Mouse (Mus musculus): ENCODE results near the gene Pgs1. TPM values are rescaled to one million over a fixed set of nuclear protein-coding genes. Genes with fewer than 3 reads are reported as not detected.
A peak's percentile ranks its signal among the peaks of the same experiment; 100 is the strongest.

Gene Pgs1
- polyA plus RNA-seq, 1 experiment from 2014 or later = 21.9 TPM

DNA sequence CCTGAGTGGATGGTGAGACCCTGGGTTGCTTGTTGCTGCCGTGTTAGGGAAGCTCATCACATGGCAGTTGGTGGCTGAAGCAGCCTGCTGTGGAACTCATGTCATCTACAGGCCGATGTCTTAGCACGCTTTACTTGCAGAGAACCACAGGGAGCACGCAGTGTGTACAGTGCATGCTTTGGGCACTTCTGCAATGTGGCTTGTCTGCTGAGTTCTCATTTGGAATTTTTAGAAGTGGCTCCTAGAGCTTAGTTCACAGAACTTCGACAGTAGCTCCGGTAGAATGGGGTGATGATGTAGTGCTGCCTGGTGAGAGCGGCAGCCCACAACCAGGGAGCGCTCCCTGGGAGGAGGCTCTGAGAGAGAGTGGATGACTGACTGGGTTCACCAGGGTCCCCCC lies 22.8 kb downstream of the Pgs1 start:
- peaks cover 36% of the 10 kb centered on the region for H3K4me1 ChIP-seq (replicated peaks)

DNA sequence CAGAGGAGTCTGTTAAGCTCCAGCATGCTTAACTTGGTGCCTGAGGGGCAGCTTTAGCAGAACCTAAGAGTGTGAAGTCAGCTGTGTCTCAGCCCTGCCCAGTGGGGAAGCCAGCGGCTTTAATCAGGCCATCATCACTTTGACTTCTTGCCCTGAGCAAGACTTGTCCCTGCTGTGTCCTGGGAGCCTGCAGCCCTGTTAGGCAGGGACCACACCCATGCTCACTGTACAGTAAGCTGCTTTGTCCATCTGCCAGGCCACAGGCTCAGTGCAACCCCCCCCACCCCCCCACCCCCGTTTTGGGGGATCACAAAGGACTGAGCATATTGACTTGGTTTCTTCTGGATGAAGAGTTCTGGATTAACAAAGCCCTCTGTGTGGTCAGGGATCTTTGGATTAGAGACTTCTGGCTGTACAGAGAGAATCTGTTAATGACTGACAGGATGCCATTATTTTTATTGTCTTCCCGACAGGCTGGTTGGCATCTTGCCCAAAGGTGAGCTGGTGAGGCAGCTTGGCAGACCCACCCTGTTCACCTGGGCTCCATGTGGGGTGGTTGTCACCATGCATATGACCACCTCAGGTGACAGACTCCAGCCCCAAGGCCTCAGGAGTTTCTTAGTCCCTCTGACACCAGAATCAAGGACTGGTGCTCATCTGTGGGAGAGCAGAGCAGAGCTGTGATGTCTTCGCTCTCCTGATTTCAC lies 23.9 kb downstream of the Pgs1 start:
- peaks cover 24% of the 10 kb centered on the region for H3K36me3 ChIP-seq
- H3K4me1 ChIP-seq (replicated peaks) = peaks cover 39% of the 10 kb centered on the region
- no peak overlapping the region for H3K9ac ChIP-seq
- no peak for ATAC-seq (replicated peaks; ENCODE audit: insufficient number of reproducible peaks, insufficient read depth, low FRiP score, low read depth)
- no peak overlapping the region for H3K4me3 ChIP-seq
- H3K4me2 ChIP-seq = no peak overlapping the region
- no peaks in the 10 kb centered on the region for H3K27me3 ChIP-seq
- no peak overlapping the region for H3K27ac ChIP-seq
- 53% methylated on average over 4 of the region's 4 CpGs for WGBS
- H3K9me3 ChIP-seq (replicated peaks) = no peaks in the 10 kb centered on the region

More for the DNA sequence above, 22.8 kb downstream of the Pgs1 start:
- H3K27ac ChIP-seq = peak overlapping the region; percentile 68
- no peaks in the 10 kb centered on the region for H3K27me3 ChIP-seq
- no peak overlapping the region for H3K4me3 ChIP-seq
- no peak for ATAC-seq (replicated peaks; ENCODE audit: insufficient number of reproducible peaks, insufficient read depth, low FRiP score, low read depth)
- H3K36me3 ChIP-seq = peaks cover 24% of the 10 kb centered on the region
- no peak overlapping the region for H3K9ac ChIP-seq
- H3K4me2 ChIP-seq = no peak overlapping the region
- H3K9me3 ChIP-seq (replicated peaks) = no peaks in the 10 kb centered on the region
- 71% methylated on average over 8 of the region's 8 CpGs for WGBS

DNA sequence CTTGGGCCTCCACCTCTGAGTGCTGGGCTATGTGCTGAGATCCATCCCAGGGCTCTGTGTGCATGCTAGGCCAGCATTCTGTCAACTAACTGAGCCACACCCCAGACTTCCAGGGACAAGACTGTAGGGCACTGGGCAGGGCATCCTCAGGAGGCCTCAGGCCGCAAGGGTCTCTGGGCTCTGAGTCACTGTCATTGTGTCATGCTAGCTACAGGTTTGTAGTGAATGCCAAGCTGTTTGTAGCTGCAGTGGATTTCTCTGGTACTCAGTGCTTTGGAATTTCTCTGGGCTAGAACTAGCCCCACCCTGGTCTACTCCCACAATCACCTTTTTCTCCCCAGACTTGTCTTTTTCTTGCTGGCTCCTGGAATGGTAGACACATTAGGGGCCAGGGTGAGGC lies 26.5 kb downstream of the Pgs1 start:
- 79% methylated on average over 1 of the region's 1 CpGs for WGBS
- Histone ChIP-seq H3K27ac (no peak overlapping the region), H3K27me3 (no peaks in the 10 kb centered on the region), H3K9me3 (replicated peaks) (no peaks in the 10 kb centered on the region), H3K4me2 (no peak overlapping the region), H3K36me3 (peaks cover 12% of the 10 kb centered on the region; the same call in 1 of the 2 replicates), H3K4me3 (no peak overlapping the region), H3K4me1 (replicated peaks) (peaks cover 36% of the 10 kb centered on the region), H3K9ac (no peak overlapping the region)
- no peak for ATAC-seq (replicated peaks; ENCODE audit: insufficient number of reproducible peaks, insufficient read depth, low FRiP score, low read depth)

DNA sequence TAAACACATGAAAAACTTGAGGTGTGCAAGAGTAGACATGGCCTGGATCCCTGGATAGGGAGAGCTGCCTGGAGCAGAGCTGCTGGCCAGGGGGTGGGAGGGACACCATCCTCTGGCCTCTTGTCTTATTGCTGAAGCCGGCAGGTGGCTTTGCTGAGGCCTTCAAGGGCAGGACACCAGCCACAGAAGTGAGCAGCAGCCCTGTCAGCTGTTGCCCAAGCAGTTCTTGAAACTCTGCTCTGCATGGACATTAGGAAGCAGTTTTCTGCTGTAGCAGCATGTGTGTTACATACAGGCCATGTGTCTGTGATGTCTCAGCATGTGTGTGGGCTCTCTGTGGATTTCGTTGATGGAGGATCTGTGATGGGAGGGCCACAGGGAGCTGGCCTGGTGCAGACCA lies 27.2 kb downstream of the Pgs1 start:
- no peak for ATAC-seq (replicated peaks; ENCODE audit: insufficient number of reproducible peaks, insufficient read depth, low FRiP score, low read depth)
- Histone ChIP-seq H3K4me3 (no peak overlapping the region), H3K9me3 (replicated peaks) (no peaks in the 10 kb centered on the region), H3K27me3 (no peaks in the 10 kb centered on the region), H3K4me1 (replicated peaks) (peaks cover 29% of the 10 kb centered on the region), H3K27ac (no peak overlapping the region), H3K4me2 (no peak overlapping the region), H3K36me3 (peaks cover 18% of the 10 kb centered on the region), H3K9ac (no peak overlapping the region)
- 73% methylated on average over 2 of the region's 2 CpGs for WGBS

DNA sequence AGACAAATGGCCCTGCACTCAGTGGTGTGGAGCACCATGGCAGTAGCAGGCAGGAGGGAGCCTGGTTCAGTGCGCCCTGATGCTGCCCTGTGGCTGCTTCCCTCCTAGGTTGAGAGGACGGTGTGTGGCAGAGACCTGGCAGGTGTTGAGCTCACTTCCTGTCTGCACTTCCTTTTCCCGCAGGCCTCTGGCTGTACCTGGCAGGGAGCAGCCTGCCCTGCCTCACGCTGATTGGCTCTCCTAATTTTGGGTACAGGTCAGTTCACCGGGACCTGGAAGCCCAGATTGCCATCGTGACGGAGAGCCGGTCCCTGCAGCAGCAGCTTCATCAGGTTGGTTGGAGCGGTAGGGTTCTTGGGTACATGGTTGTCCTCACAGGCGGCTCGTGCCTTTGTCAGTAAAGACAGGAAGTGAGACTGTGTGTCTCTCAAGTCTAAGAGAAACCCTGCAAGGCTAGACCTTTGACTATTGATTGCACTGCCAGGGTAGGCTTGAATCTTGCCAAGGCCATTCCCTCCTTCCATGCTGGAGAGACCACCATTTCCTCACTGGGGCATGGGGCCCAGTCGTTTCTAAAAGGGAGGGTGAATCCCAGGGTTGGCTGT lies 28.4 kb downstream of the Pgs1 start:
- Histone ChIP-seq H3K4me1 (replicated peaks) (peaks cover 17% of the 10 kb centered on the region), H3K27me3 (no peaks in the 10 kb centered on the region), H3K4me3 (no peak overlapping the region), H3K9me3 (replicated peaks) (no peaks in the 10 kb centered on the region), H3K9ac (no peak overlapping the region), H3K27ac (no peak overlapping the region), H3K4me2 (peak overlapping the region; percentile 13; the same call in 1 of the 2 replicates), H3K36me3 (peaks cover 22% of the 10 kb centered on the region)
- 77% methylated on average over 12 of the region's 12 CpGs for WGBS
- ATAC-seq (replicated peaks; ENCODE audit: insufficient number of reproducible peaks, insufficient read depth, low FRiP score, low read depth) = no peak

DNA sequence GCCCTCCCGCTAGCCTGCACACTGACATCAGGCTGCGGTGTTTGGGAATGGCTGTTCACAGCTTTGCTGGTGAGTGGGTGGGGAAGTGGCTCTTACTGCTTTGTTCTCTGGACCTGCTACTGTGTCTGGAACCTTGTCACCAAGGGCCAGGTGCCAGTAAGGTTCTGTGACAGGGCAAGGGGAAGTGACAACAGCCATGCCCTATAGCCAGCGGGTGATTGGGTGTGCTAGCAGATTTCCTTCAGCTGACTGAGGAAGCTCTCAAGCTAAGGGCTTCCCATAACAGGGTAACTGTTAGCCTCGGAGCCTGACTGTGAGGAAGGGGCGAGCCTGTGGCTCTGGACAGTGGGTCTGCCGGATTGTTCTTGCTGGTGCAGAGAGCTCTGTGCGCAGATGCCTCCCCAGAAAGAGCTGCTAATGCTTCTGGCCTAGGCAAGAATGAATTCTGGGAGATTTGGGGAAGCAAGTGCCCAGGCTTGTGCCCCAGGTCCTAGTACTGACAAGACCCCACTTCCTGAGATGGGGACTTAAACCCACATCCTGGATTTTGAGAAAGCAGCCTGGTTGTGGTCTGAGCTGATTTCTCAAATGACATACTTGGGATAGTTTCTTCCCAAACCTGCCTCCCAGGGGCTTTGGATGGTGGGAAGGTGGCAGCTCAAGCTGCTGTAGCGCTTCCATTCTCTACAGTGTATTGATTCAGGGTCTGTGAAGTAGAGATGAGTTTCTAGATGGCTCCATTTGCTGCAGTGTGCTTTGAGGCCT lies 29.5 kb downstream of the Pgs1 start:
- 67% methylated on average over 8 of the region's 8 CpGs for WGBS
- Histone ChIP-seq H3K27ac (no peak overlapping the region), H3K4me1 (replicated peaks) (peaks cover 13% of the 10 kb centered on the region), H3K4me3 (no peak overlapping the region), H3K36me3 (peaks cover 28% of the 10 kb centered on the region), H3K27me3 (no peaks in the 10 kb centered on the region), H3K9ac (no peak overlapping the region), H3K4me2 (no peak overlapping the region), H3K9me3 (replicated peaks) (no peaks in the 10 kb centered on the region)
- no peak for ATAC-seq (replicated peaks; ENCODE audit: insufficient number of reproducible peaks, insufficient read depth, low FRiP score, low read depth)

DNA sequence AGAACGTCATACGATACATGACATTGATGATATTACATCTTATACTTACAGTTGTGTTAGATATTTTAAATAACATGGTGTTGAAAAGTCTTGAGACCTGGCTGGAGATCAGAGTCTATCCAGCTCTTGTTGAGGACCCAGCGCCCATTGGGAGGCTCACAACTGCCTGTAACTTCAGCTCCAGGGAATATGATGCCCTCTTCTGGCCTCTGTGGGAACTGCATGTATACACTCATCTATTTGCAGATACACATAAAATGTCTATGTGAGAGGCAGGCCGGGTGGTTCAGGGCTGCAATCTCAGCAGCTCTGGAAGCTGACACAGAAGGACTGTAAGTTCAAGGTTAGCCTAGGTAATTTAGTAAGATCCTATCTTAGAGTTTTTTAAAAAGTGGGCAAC lies 32.2 kb downstream of the Pgs1 start:
- no peak for ATAC-seq (replicated peaks; ENCODE audit: insufficient number of reproducible peaks, insufficient read depth, low FRiP score, low read depth)
- peaks cover 30% of the 10 kb centered on the region for H3K36me3 ChIP-seq
- H3K4me2 ChIP-seq = no peak overlapping the region
- H3K27me3 ChIP-seq = no peaks in the 10 kb centered on the region
- no peak overlapping the region for H3K4me3 ChIP-seq
- H3K9ac ChIP-seq = no peak overlapping the region
- WGBS = 92% methylated on average over 4 of the region's 4 CpGs
- H3K9me3 ChIP-seq (replicated peaks) = no peaks in the 10 kb centered on the region
- H3K27ac ChIP-seq = no peak overlapping the region
- peaks cover 10% of the 10 kb centered on the region for H3K4me1 ChIP-seq (replicated peaks)

DNA sequence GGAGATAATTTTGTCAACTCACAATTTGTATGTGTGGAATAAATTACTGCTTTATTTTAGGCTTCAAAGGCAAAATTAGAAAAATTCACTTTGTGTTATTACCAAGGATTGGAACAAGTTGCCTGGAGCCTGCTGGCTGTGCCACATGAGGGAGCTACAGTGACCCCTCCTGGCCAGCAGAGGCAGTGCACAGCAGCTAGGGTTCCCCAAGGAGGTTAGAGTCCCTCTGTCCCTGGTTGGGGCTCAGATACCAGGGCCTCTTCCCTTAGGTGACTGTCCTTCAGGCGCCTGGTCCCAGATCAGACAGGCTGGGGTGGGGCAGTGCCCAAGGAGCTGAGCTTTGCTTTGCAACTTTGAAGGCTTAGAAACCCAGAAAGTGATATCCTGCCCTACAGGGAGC lies 35.7 kb downstream of the Pgs1 start:
- no peak for ATAC-seq (replicated peaks; ENCODE audit: insufficient number of reproducible peaks, insufficient read depth, low FRiP score, low read depth)
- no peaks in the 10 kb centered on the region for H3K9me3 ChIP-seq (replicated peaks)
- H3K27me3 ChIP-seq = no peaks in the 10 kb centered on the region
- H3K36me3 ChIP-seq = peaks cover 29% of the 10 kb centered on the region
- no peak overlapping the region for H3K27ac ChIP-seq
- H3K4me2 ChIP-seq = no peak overlapping the region
- no peaks in the 10 kb centered on the region for H3K4me1 ChIP-seq (replicated peaks)
- H3K4me3 ChIP-seq = no peak overlapping the region
- no peak overlapping the region for H3K9ac ChIP-seq
- whole genome bisulfite sequencing = 76% methylated on average over 1 of the region's 1 CpGs

DNA sequence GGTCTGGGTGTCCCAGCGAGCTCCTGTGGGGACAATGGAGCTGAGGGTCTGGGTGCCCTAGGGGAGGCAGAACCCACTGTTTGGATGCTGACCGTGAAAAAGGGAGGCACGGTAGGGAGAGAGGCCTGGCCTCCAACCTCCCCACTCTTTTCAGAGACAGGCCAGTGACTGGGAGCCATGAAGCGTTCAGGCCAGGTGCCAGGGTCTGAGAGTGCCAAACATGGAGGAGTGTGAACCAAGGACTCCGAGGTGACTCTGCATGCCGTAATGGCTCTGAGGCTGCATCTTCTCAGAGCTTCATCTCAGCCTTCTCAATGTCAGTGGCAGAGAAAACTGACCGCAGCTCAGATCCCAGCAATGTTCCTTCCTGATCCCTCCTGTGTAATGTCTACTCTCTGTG lies 37.4 kb downstream of the Pgs1 start:
- WGBS = 90% methylated on average over 7 of the region's 7 CpGs
- H3K36me3 ChIP-seq = peaks cover 22% of the 10 kb centered on the region

DNA sequence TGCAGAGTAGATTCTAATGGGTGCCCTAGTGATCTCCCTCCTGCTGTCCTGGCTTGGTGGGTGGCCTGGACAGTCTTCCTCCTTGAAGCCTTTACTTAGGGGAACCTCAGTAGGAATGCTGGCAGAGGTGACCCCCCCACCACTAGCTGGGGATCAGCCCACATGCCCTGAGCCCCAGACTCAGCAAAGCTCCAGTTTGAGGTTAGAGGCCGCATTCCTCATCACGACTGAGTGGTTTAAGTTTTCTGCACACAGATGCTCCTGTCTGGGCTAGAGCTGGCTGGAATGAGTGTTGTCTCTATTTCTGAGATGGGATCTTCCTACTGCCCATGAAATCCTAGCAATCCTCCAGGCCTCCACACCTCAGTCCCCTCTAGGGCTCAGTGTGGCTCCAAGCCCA lies 38.0 kb downstream of the Pgs1 start:
- H3K27me3 ChIP-seq = no peaks in the 10 kb centered on the region
- H3K9me3 ChIP-seq (replicated peaks) = no peaks in the 10 kb centered on the region
- no peak overlapping the region for H3K9ac ChIP-seq
- ATAC-seq (replicated peaks; ENCODE audit: insufficient number of reproducible peaks, insufficient read depth, low FRiP score, low read depth) = no peak
- H3K27ac ChIP-seq = no peak overlapping the region
- H3K4me3 ChIP-seq = no peak overlapping the region
- no peak overlapping the region for H3K4me2 ChIP-seq
- H3K4me1 ChIP-seq (replicated peaks) = no peaks in the 10 kb centered on the region
- WGBS = 78% methylated on average over 2 of the region's 2 CpGs
- peaks cover 22% of the 10 kb centered on the region for H3K36me3 ChIP-seq

More for the DNA sequence above, 37.4 kb downstream of the Pgs1 start:
- no peak overlapping the region for H3K4me3 ChIP-seq
- H3K27ac ChIP-seq = no peak overlapping the region
- ATAC-seq (replicated peaks; ENCODE audit: insufficient number of reproducible peaks, insufficient read depth, low FRiP score, low read depth) = no peak
- no peak overlapping the region for H3K9ac ChIP-seq
- no peaks in the 10 kb centered on the region for H3K9me3 ChIP-seq (replicated peaks)
- no peak overlapping the region for H3K4me2 ChIP-seq
- no peaks in the 10 kb centered on the region for H3K4me1 ChIP-seq (replicated peaks)
- H3K27me3 ChIP-seq = no peaks in the 10 kb centered on the region

DNA sequence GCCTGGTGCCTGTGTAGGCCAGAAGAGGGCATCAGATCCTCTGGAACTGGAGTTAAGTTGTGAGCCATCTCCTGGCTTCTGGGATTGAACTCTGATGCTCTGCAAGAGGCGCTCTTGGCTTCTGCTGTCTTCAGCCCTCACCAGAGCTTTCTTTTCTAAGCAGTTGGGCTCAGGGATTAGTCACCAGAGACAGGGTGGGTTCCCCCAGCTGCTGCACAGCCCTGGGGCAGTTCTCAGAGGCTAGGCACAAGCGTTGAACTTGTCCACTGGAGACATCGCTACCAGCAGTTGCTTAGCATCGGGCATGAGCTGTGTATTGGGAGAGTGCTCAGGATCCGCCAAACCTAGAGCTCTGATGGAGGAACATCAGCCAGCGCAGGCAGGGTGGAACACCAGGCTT lies 43.1 kb downstream of the Pgs1 start:
- Histone ChIP-seq H3K9me3 (replicated peaks) (no peaks in the 10 kb centered on the region), H3K4me1 (replicated peaks) (no peaks in the 10 kb centered on the region), H3K27ac (no peak overlapping the region), H3K27me3 (no peaks in the 10 kb centered on the region), H3K9ac (no peak overlapping the region), H3K4me2 (no peak overlapping the region), H3K36me3 (0 out of 2 replicates have a peak, but pooled peaks cover 4% of the 10 kb centered on the region), H3K4me3 (no peak overlapping the region)
- 86% methylated on average over 6 of the region's 6 CpGs for WGBS
- ATAC-seq (replicated peaks; ENCODE audit: insufficient number of reproducible peaks, insufficient read depth, low FRiP score, low read depth) = no peak

All from heart, embryonic 15.5 days (tissue).